Comparison of ENCODE assay signal across 8 mouse cellular contexts in genomic region chr10:61602283-61603033, GRCm38 (mm10). TPM values are rescaled to one million over a fixed set of nuclear protein-coding genes. Genes with fewer than 3 reads are reported as not detected.
DNase-seq lines count a peak whose midpoint lies in the region; ATAC-seq and TF ChIP-seq lines count a peak whose summit lies in the region.

No protein-coding gene starts in this region.

- no peak for TF ChIP-seq EP300 in heart, adult 2 months (IDR thresholded peaks at IDR 0.05; ENCODE audit: insufficient read depth, low read depth, low read length)

- TF ChIP-seq POLR2A in heart, adult 2 months (IDR thresholded peaks at IDR 0.05; ENCODE audit: insufficient read depth, low read depth, low read length), result no peak
- TF ChIP-seq POLR2A in spleen, adult 2 months (IDR thresholded peaks at IDR 0.05; ENCODE audit: low read depth, low read length), result no peak

- H3K4me1 ChIP-seq in heart, adult 2 months (ENCODE audit: control insufficient read depth, insufficient read depth, low read length), result no peaks in the 10 kb centered on the region; the same call in 1 of the 2 replicates
- no peaks in the 10 kb centered on the region for H3K4me1 ChIP-seq in heart, embryonic 15.5 days (replicated peaks)
- H3K4me1 ChIP-seq in spleen, adult 2 months (ENCODE audit: control insufficient read depth, insufficient read depth, insufficient read length), result no peaks in the 10 kb centered on the region

- no peak overlapping the region for H3K4me3 ChIP-seq in heart, adult 2 months
- H3K4me3 ChIP-seq in heart, embryonic 15.5 days, result no peak overlapping the region
- H3K4me3 ChIP-seq in spleen, adult 2 months (ENCODE audit: extremely low read depth, insufficient read depth, insufficient read length), result no peak overlapping the region

- ATAC-seq in activated CD4-positive, CD25-positive, alpha-beta regulatory T cell, adult 4 months, result peak; percentile 78
- ATAC-seq in heart, embryonic 15.5 days (replicated peaks; ENCODE audit: insufficient number of reproducible peaks, insufficient read depth, low FRiP score, low read depth), result no peak
- ATAC-seq in megakaryocyte, adult 5-6 weeks (ENCODE audit: poor library complexity, severe bottlenecking), result peak; percentile 75

- no peaks in the 10 kb centered on the region for H3K79me2 ChIP-seq in heart, adult 2 months (replicated peaks; ENCODE audit: control insufficient read depth, insufficient read depth, low read length)

- no peaks in the 10 kb centered on the region; the same call in 1 of the 2 replicates for H3K27me3 ChIP-seq in heart, adult 2 months (ENCODE audit: control insufficient read depth, insufficient read depth, low read length)
- peaks cover 17% of the 10 kb centered on the region for H3K27me3 ChIP-seq in heart, embryonic 15.5 days
- H3K27me3 ChIP-seq in spleen, adult 2 months (ENCODE audit: control insufficient read depth, insufficient read depth, low read length), result no peaks in the 10 kb centered on the region

- peak; percentile 21 to 40 for DNase-seq in heart, adult 2 months
- DNase-seq in heart, adult 11 months, result no peak
- DNase-seq in embryo, embryonic 11 days, result peak; percentile 84
- DNase-seq in kidney, postnatal 36 days, result peak; percentile 39 to 80
- DNase-seq in spleen, adult 2 months (ENCODE audit: low read depth in 1 of 2, low spot score in 2 of 2), result peak; percentile 31 to 40

- H3K27ac ChIP-seq in heart, adult 2 months, result no peak overlapping the region
- no peak overlapping the region for H3K27ac ChIP-seq in heart, embryonic 15.5 days
- H3K27ac ChIP-seq in spleen, adult 2 months (ENCODE audit: insufficient read depth, low read length), result no peak overlapping the region

- peak; percentile 77 for TF ChIP-seq CTCF in heart, adult 2 months (IDR thresholded peaks at IDR 0.05)
- peak; percentile 60; the same call in 1 of the 2 replicates for TF ChIP-seq CTCF in spleen, adult 2 months (IDR thresholded peaks at IDR 0.05; ENCODE audit: extremely low read depth, insufficient read depth, insufficient read length, insufficient replicate concordance)

- no peaks in the 10 kb centered on the region for H3K36me3 ChIP-seq in heart, adult 2 months (ENCODE audit: control insufficient read depth, insufficient read depth, low read length)
- no peaks in the 10 kb centered on the region for H3K36me3 ChIP-seq in heart, embryonic 15.5 days
- H3K36me3 ChIP-seq in spleen, adult 2 months (ENCODE audit: control insufficient read depth, insufficient read depth, low read length), result no peaks in the 10 kb centered on the region

- H3K9ac ChIP-seq in heart, adult 2 months (ENCODE audit: low read depth, low read length), result no peak overlapping the region
- no peak overlapping the region for H3K9ac ChIP-seq in heart, embryonic 15.5 days

- intact Hi-C loops in heart, adult 2 months (cut with DNase I), result loop anchor here (1.0 to 10.0 kb wide), 3 partner anchors 56 to 408 kb away; no protein-coding TSS in a partner anchor

- H3K9me3 ChIP-seq in heart, embryonic 15.5 days (replicated peaks), result no peaks in the 10 kb centered on the region

- 10% methylated on average over 14 of the region's 14 CpGs for WGBS in heart, adult 2 months
- WGBS in heart, embryonic 15.5 days, result 10% methylated on average over 14 of the region's 14 CpGs
- WGBS in spleen, adult 2 months, result 14% methylated on average over 14 of the region's 14 CpGs

- H3K4me2 ChIP-seq in heart, embryonic 15.5 days, result peak overlapping the region; percentile 21

RNA-seq across cellular contexts. Expression of gene Npffr1, which starts 7.2 kb away (rescaled TPM):
- total RNA-seq in heart, adult 2 months (2021), result under 1 TPM in 1 of 2 experiments, not detected in 1; 0.07 TPM
- polyA plus RNA-seq in heart, adult 2 months (2012; rRNA removed), result 0.14 and 0.15 TPM in 2 replicates
- not detected for polyA plus RNA-seq in activated CD4-positive, CD25-positive, alpha-beta regulatory T cell, adult 4 months (2017; shearing (Covaris generic))
- not detected in 2 replicates for polyA plus RNA-seq in heart, embryonic 15.5 days (2015; fragmentation: Nextera tagmentation; extraction: Ambion mirVana)
- not detected in 2 replicates for total RNA-seq in megakaryocyte, adult 5-6 weeks (2015)
- total RNA-seq in megakaryocyte, adult 5-6 weeks (2017), result not detected in 2 replicates
- polyA plus RNA-seq in spleen, adult 2 months (2012; rRNA removed), result 0.02 TPM in 1 of 2 replicates, not detected in the other

RNA-seq across cellular contexts. Expression of gene Ppa1, which starts 45.9 kb away (rescaled TPM):
- 10 to 100 TPM; 66.3 to 66.8 TPM for total RNA-seq in heart, adult 2 months (2021)
- polyA plus RNA-seq in heart, adult 2 months (2012; rRNA removed), result 33.9 and 41.2 TPM in 2 replicates
- polyA plus RNA-seq in activated CD4-positive, CD25-positive, alpha-beta regulatory T cell, adult 4 months (2017; shearing (Covaris generic)), result 10 to 100 TPM; 69.2 to 88.9 TPM
- 84.9 and 95.0 TPM in 2 replicates for polyA plus RNA-seq in heart, embryonic 15.5 days (2015; fragmentation: Nextera tagmentation; extraction: Ambion mirVana)
- 14.1 and 27.8 TPM in 2 replicates for total RNA-seq in megakaryocyte, adult 5-6 weeks (2015)
- 30.9 and 31.3 TPM in 2 replicates for total RNA-seq in megakaryocyte, adult 5-6 weeks (2017)
- 8.2 and 9.5 TPM in 2 replicates for polyA plus RNA-seq in spleen, adult 2 months (2012; rRNA removed)
